Mouse (Mus musculus) monocyte, adult 2 months (primary cell): ENCODE measurements around the gene Slc35b1.
A peak's percentile ranks its signal among the peaks of the same experiment; 100 is the strongest.

Experiments used
- DNase-seq, 2 experiments: peaks; one replicate each; pipeline ENCODE4 v3.0.0; 2022; ENCODE audit warnings: low spot score in 2 of 2, low read depth in 1 of 2

Slc35b1 gene

DNA sequence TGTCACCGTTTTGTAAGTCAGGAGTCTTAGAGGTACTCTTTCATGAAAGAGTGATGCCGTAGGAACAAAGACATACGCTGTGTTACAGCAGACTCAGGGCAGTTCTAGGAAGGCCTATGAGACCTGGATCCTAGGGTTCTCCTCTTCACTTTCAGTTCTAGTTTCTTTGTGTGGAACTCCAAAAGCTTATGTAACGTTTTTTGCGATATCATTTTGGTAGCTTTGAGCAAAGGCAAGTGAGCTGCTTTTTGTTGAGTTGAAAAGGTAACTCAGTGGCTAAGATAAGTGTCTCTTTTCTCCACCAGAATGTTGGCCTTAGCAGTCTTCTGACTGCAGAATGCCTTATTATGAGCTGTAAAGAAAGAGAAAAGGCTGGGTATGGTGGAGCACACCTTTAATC is 32.8 kb downstream of the Slc35b1 start:
- no peak for DNase-seq

DNA sequence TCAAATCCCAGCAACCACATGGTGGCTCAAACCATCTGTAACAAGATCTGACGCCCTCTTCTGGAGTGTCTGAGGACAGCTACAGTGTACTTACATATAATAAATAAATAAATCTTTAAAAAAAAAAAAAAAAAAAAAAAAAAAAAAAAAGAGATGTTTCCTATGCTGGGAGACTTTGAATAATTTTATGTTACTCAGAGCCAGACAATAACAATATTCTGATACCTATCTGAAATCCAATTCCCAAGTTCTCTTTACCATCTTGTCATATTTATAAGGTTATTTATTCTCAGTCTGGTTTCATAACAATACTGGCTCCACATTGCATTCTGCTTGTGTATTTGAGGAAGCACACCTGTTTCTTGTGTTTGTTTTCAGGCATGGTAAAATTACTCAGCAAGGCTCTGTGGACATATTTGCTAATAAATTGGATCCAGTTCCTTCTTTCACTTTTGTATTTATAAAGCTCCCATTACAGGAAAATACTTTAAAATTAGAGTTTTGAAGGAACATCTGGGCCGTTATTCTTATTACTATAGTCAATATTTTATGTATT is 36.5 kb downstream of the Slc35b1 start:
- DNase-seq, result no peak

DNA sequence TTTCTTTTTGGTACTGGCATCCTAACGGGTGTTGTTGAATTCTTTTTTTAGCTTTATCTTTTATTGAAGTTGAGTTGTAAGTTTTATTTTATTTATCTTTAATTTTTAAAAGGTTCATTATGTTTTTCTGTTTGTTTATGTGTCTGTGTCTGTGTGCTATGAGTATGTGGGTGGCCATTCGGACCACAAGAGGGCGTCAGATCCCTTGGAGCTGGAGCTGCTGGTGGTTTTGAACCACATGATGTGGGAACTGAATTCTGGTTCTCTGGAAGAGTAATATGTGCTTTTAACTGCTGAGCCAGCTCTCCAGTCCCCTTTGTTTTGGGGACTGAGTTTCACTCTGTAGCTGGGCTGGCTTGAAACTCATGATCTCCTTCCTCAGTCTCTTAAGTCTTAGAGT is 39.0 kb downstream of the Slc35b1 start:
- no peak for DNase-seq

DNA sequence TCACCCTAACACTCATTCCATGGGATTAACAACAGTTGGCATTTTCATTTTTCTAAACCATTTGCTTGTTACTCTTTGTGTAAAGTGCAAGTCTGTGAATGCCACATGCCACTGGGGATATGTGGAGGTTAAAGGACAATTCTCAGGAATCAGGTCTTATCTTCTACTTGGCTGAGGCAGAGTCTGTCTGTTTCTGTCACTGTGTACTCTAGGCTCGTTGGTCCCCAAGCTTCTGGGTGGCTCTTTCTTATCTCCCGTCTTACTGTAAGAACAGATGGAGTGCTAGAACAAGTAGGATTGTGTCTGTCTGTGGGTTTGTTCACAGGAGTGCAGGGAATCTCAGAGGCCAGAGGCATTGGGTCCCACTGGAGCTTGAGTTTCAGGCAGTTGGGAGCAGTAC is 46.9 kb downstream of the Slc35b1 start:
- DNase-seq, result no peak

DNA sequence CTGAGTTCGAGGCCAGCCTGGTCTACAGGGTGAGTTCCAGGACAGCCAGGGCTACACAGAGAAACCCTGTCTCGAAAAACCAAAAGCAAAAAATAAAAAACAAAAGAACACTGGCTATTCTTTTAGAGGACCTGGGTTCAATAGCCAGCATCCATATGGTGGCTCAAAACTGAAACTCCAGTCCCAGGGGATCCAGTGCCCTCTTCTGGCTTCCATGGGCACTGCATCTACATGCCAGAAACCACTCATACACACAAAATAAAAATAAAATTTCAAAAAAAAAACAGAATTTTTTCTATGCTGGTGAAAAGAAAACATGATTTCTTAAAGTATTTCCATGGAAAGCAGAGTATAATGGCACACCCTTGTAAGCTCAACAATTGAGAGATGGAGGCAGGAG is 47.7 kb downstream of the Slc35b1 start:
- peak in 1 of 2 experiments; percentile 24 for DNase-seq
